Mouse (Mus musculus): ENCODE measurements around the gene Stpg1. TPM values are rescaled to one million over a fixed set of nuclear protein-coding genes. Genes with fewer than 3 reads are reported as not detected.

Stpg1 gene
- 0.24 and 0.62 TPM in 2 replicates for total RNA-seq (2014; rRNA removed)
- polyA plus RNA-seq (2015; fragmentation: Nextera tagmentation; extraction: Ambion mirVana), result 0.64 and 1.0 TPM in 2 replicates

GRCm38 (mm10) chr4:135494521-135495396 lies at the start of gene Stpg1, which contains the start of gene Nipal3:
Gene Stpg1 (plus strand): TSS chr4:135494790.
Gene Nipal3 (minus strand): TSS chr4:135495038.
- ATAC-seq, result peak; percentile 98

GRCm38 (mm10) chr4:135451360-135452015 lies 43.1 kb upstream of the Stpg1 start:
- Histone ChIP-seq H3K4me3 (ENCODE audit: low read depth, low read length) (no peak overlapping the region), H3K4me1 (ENCODE audit: insufficient read depth) (no peaks in the 10 kb centered on the region), H3K27me3 (ENCODE audit: insufficient read depth, low read length) (no peaks in the 10 kb centered on the region), H3K9me3 (ENCODE audit: low read length) (no peaks in the 10 kb centered on the region), H3K36me3 (ENCODE audit: insufficient read depth) (no peaks in the 10 kb centered on the region), H3K27ac (ENCODE audit: low read depth, low read length) (no peak overlapping the region), H3K9ac (no peak overlapping the region), H3K4me2 (ENCODE audit: low read depth) (no peak overlapping the region)
- TF ChIP-seq CTCF (IDR thresholded peaks at IDR 0.05; ENCODE audit: low read depth), result no peak
- no peak for ATAC-seq
- DNase-seq, result no peak
- 33% methylated on average over 18 of the region's 18 CpGs for WGBS

More at GRCm38 (mm10) chr4:135494521-135495396, at the start of gene Stpg1, which contains the start of gene Nipal3:
- TF ChIP-seq CTCF (IDR thresholded peaks at IDR 0.05; ENCODE audit: low read depth), result peak; percentile 63
- Histone ChIP-seq H3K4me1 (ENCODE audit: insufficient read depth) (no peaks in the 10 kb centered on the region), H3K4me2 (ENCODE audit: low read depth) (peak within 1 kb of the TSS; percentile 81), H3K9ac (peak within 1 kb of the TSS; percentile 47), H3K4me3 (ENCODE audit: low read depth, low read length) (peak within 1 kb of the TSS; percentile 57), H3K27me3 (ENCODE audit: insufficient read depth, low read length) (no peaks in the 10 kb centered on the region), H3K36me3 (ENCODE audit: insufficient read depth) (0 out of 2 replicates have a peak, but pooled peaks cover 10% of the 10 kb centered on the region), H3K27ac (ENCODE audit: low read depth, low read length) (peak within 1 kb of the TSS; percentile 62), H3K9me3 (ENCODE audit: low read length) (no peaks in the 10 kb centered on the region)
- WGBS, result 2% methylated on average over 53 of the region's 53 CpGs
- DNase-seq, result peak; percentile 95

DNA sequence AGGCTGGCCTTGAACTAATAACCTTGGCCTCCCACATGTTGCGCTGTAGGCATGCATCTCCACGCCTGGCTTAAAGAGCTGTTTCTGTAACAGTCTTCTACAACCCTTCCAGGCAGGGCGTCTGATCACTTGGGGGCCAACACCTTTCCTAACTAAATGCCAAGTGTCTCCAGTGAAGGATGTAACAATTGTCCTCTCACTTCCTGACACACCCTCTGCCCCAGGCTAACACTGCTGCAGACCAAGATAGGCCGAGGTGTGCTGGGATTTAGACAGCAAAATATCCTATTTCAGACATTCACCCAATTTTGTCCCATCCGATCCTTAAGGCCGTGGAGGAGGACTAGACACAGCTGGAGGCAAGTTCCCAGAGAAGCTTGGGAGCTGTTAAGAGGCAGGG lies 41.4 kb upstream of the Stpg1 start:
- H3K9ac ChIP-seq, result no peak overlapping the region
- no peak overlapping the region for H3K4me3 ChIP-seq (ENCODE audit: low read depth, low read length)
- no peaks in the 10 kb centered on the region for H3K9me3 ChIP-seq (ENCODE audit: low read length)
- no peaks in the 10 kb centered on the region for H3K36me3 ChIP-seq (ENCODE audit: insufficient read depth)
- ATAC-seq (no peak), DNase-seq (no peak)
- H3K4me1 ChIP-seq (ENCODE audit: insufficient read depth), result no peaks in the 10 kb centered on the region
- no peak overlapping the region for H3K4me2 ChIP-seq (ENCODE audit: low read depth)
- TF ChIP-seq CTCF (IDR thresholded peaks at IDR 0.05; ENCODE audit: low read depth), result no peak
- H3K27me3 ChIP-seq (ENCODE audit: insufficient read depth, low read length), result no peaks in the 10 kb centered on the region
- no peak overlapping the region for H3K27ac ChIP-seq (ENCODE audit: low read depth, low read length)
- WGBS, result 83% methylated on average over 6 of the region's 6 CpGs

- no peak overlapping the region for H3K4me2 ChIP-seq (ENCODE audit: low read depth)
- no peaks in the 10 kb centered on the region for H3K9me3 ChIP-seq (ENCODE audit: low read length)
- no peak for TF ChIP-seq CTCF (IDR thresholded peaks at IDR 0.05; ENCODE audit: low read depth)
- no peaks in the 10 kb centered on the region for H3K4me1 ChIP-seq (ENCODE audit: insufficient read depth)
- H3K9ac ChIP-seq, result no peak overlapping the region
- DNase-seq, result no peak
- no peak overlapping the region for H3K27ac ChIP-seq (ENCODE audit: low read depth, low read length)
- no peak overlapping the region for H3K4me3 ChIP-seq (ENCODE audit: low read depth, low read length)
- ATAC-seq, result no peak
- no peaks in the 10 kb centered on the region for H3K36me3 ChIP-seq (ENCODE audit: insufficient read depth)
- 76% methylated on average over 12 of the region's 12 CpGs for WGBS
- no peaks in the 10 kb centered on the region for H3K27me3 ChIP-seq (ENCODE audit: insufficient read depth, low read length)
Measured at GRCm38 (mm10) chr4:135453572-135453971, 41.0 kb upstream of the Stpg1 start.

DNA sequence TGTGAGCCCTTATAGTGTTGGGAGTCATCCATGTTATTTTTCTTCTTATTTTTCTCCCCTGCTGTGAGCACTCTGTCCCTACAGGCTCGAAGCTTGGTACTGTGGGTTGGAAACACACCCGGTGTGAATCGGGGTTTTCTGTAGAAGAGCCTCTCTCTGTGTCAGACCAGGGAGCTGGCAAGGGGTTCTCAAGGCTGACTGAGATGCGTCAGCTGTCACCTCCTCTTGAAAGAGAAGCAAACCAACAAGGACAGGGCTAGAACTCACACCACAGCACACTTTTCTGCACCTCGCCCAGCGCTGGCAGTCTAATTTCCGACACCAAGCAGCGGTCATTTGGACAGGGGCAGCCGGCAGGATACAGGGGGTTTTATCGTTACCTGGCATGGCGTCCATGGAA lies 31.2 kb upstream of the Stpg1 start:
- ATAC-seq (no peak), DNase-seq (no peak)
- H3K4me3 ChIP-seq (ENCODE audit: low read depth, low read length), result no peak overlapping the region
- WGBS, result 91% methylated on average over 11 of the region's 11 CpGs
- H3K36me3 ChIP-seq (ENCODE audit: insufficient read depth), result peaks cover 17% of the 10 kb centered on the region
- no peaks in the 10 kb centered on the region for H3K4me1 ChIP-seq (ENCODE audit: insufficient read depth)
- H3K27ac ChIP-seq (ENCODE audit: low read depth, low read length), result no peak overlapping the region
- H3K9ac ChIP-seq, result no peak overlapping the region
- H3K9me3 ChIP-seq (ENCODE audit: low read length), result no peaks in the 10 kb centered on the region
- no peaks in the 10 kb centered on the region for H3K27me3 ChIP-seq (ENCODE audit: insufficient read depth, low read length)
- no peak overlapping the region for H3K4me2 ChIP-seq (ENCODE audit: low read depth)
- TF ChIP-seq CTCF (IDR thresholded peaks at IDR 0.05; ENCODE audit: low read depth), result no peak

- no peaks in the 10 kb centered on the region for H3K4me1 ChIP-seq (ENCODE audit: insufficient read depth)
- TF ChIP-seq CTCF (IDR thresholded peaks at IDR 0.05; ENCODE audit: low read depth), result no peak
- H3K27me3 ChIP-seq (ENCODE audit: insufficient read depth, low read length), result no peaks in the 10 kb centered on the region
- no peaks in the 10 kb centered on the region for H3K9me3 ChIP-seq (ENCODE audit: low read length)
- H3K27ac ChIP-seq (ENCODE audit: low read depth, low read length), result no peak overlapping the region
- H3K36me3 ChIP-seq (ENCODE audit: insufficient read depth), result no peaks in the 10 kb centered on the region
- H3K4me3 ChIP-seq (ENCODE audit: low read depth, low read length), result no peak overlapping the region
- no peak for DNase-seq
- no peak for ATAC-seq
- no peak overlapping the region for H3K9ac ChIP-seq
- H3K4me2 ChIP-seq (ENCODE audit: low read depth), result no peak overlapping the region
- 85% methylated on average over 10 of the region's 10 CpGs for WGBS
Measured at GRCm38 (mm10) chr4:135477851-135478250, 16.7 kb upstream of the Stpg1 start.

DNA sequence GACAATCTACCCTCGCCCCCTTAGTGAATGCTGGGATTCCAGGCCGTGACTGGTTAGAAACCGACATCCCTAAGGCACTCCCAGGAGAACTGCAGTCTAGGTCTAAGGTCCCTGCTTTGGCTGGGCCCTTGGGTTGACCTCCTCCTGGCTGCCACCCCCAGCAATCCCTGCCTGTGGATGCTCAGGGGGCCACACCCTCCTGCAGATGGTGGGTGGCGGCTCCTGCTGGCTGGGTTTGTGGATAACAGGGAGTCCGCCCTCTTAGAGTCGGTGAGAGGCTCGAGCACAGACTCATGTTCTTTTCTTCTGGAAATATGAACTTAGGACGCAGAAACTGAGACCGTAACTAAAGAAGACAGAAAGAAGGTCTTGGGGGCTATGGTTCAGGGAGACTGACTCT lies 14.2 kb upstream of the Stpg1 start:
- 76% methylated on average over 9 of the region's 9 CpGs for WGBS
- no peak overlapping the region for H3K4me3 ChIP-seq (ENCODE audit: low read depth, low read length)
- no peak for DNase-seq
- no peak overlapping the region for H3K9ac ChIP-seq
- TF ChIP-seq CTCF (IDR thresholded peaks at IDR 0.05; ENCODE audit: low read depth), result no peak
- no peak overlapping the region for H3K4me2 ChIP-seq (ENCODE audit: low read depth)
- H3K27ac ChIP-seq (ENCODE audit: low read depth, low read length), result no peak overlapping the region
- no peaks in the 10 kb centered on the region for H3K27me3 ChIP-seq (ENCODE audit: insufficient read depth, low read length)
- no peaks in the 10 kb centered on the region for H3K4me1 ChIP-seq (ENCODE audit: insufficient read depth)
- ATAC-seq, result no peak
- no peaks in the 10 kb centered on the region for H3K9me3 ChIP-seq (ENCODE audit: low read length)
- H3K36me3 ChIP-seq (ENCODE audit: insufficient read depth), result no peaks in the 10 kb centered on the region
